Mouse (Mus musculus) kidney, embryonic 14.5 days (tissue): Measurements from ENCODE around the gene Agbl5. TPM values are rescaled to one million over a fixed set of nuclear protein-coding genes. Genes with fewer than 3 reads are reported as not detected.

ENCODE experiments used
- ATAC-seq: fragments of 200-750 bp; cut with Nextera tagmentation; 2 replicates; pipeline ENCODE4 v1.8.0; 2017; ENCODE audit warnings: moderate number of reproducible peaks, mild to moderate bottlenecking, moderate TSS enrichment, moderate library complexity; ENCODE audit not compliant: low FRiP score, low TSS enrichment
- H3K27ac ChIP-seq: fragments of 300-500 bp; sonication (generic); 2 replicates; pipeline ENCODE4 v1.5.1; 2014; ENCODE audit warnings: low read depth, mild to moderate bottlenecking, low read length, moderate library complexity, mixed read lengths
- H3K27me3 ChIP-seq: fragments of 300-500 bp; sonication (generic); 2 replicates; pipeline ENCODE4 v1.6.1; 2014; ENCODE audit warnings: mild to moderate bottlenecking, low read length; ENCODE audit not compliant: control insufficient read depth, insufficient read depth
- H3K36me3 ChIP-seq: fragments of 300-500 bp; sonication (generic); 2 replicates; pipeline ENCODE4 v1.6.1; 2014; ENCODE audit warnings: low read length, mixed read lengths; ENCODE audit not compliant: control insufficient read depth, insufficient read depth
- H3K4me1 ChIP-seq: fragments of 300-500 bp; sonication (generic); 2 replicates; pipeline ENCODE4 v1.6.1; 2014; ENCODE audit warnings: low read length, mixed read lengths; ENCODE audit not compliant: control insufficient read depth, insufficient read depth
- H3K4me2 ChIP-seq: fragments of 300-500 bp; sonication (generic); replicated peaks from 2 replicates; pipeline ENCODE4 v1.6.1; 2014; ENCODE audit warnings: low read depth, mild to moderate bottlenecking, low read length
- H3K4me3 ChIP-seq: fragments of 300-500 bp; sonication (generic); 2 replicates; pipeline ENCODE4 v1.5.1; 2014; ENCODE audit warnings: mild to moderate bottlenecking, low read length
- H3K9ac ChIP-seq: fragments of 300-500 bp; sonication (generic); 2 replicates; pipeline ENCODE4 v1.6.1; 2014; ENCODE audit warnings: low read depth, mild to moderate bottlenecking, low read length, moderate library complexity
- H3K9me3 ChIP-seq: fragments of 300-500 bp; sonication (generic); 2 replicates; pipeline ENCODE4 v1.6.1; 2016; ENCODE audit warnings: low read length; ENCODE audit not compliant: control insufficient read depth
- WGBS: fragments of 180-500 bp; shearing (Covaris S2); extraction: QIAGEN DNeasy Blood & Tissue Kit; methylation state at CpG from one replicate; pipeline ENCODE4 v1.1.7; 2014; 5-methylcytosine and 5-hydroxymethylcytosine counted together
- polyA plus RNA-seq: library from polyadenylated mRNA; unstranded; fragments of >200 nt; fragmentation: Nextera tagmentation; extraction: Ambion mirVana; gene quantifications from 2 replicates; pipeline ENCODE4 v1.2.1, GENCODE M21; 2014

Agbl5 gene
- polyA plus RNA-seq, 1 experiment from 2014 or later = 27.1 TPM

- ATAC-seq = no peak
- no peak overlapping the region for H3K4me3 ChIP-seq
- no peaks in the 10 kb centered on the region for H3K36me3 ChIP-seq
- H3K4me1 ChIP-seq = no peaks in the 10 kb centered on the region
- H3K4me2 ChIP-seq = no peak overlapping the region
- H3K27me3 ChIP-seq = no peaks in the 10 kb centered on the region
- WGBS = 45% methylated on average over 15 of the region's 15 CpGs
- H3K27ac ChIP-seq = no peak overlapping the region
- no peak overlapping the region for H3K9ac ChIP-seq
- H3K9me3 ChIP-seq = peaks cover 3% of the 10 kb centered on the region; the same call in 1 of the 2 replicates
Measured at GRCm38 (mm10) chr5:30864322-30864721, 24.2 kb upstream of the Agbl5 start.

DNA sequence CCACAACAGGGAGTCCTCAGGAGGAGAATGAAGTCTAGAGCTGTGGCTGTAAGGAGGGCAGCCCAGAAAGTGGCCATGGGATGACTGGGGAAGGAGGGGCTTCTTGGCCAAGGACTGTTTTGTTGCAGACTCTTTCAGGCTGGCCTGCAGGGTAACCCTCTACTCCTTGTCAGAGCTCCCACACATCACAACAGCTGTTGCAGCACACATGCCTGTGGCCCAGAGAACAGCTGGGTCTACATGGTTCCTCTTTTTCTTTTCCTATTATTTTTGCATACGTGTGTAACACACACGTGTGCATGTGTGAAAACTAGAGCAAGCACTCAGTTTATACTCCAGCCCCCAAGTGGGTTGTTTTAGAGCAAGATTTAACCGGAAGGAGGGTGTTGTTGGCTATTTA lies 21.6 kb upstream of the Agbl5 start:
- ATAC-seq = no peak
- 83% methylated on average over 3 of the region's 3 CpGs for WGBS

DNA sequence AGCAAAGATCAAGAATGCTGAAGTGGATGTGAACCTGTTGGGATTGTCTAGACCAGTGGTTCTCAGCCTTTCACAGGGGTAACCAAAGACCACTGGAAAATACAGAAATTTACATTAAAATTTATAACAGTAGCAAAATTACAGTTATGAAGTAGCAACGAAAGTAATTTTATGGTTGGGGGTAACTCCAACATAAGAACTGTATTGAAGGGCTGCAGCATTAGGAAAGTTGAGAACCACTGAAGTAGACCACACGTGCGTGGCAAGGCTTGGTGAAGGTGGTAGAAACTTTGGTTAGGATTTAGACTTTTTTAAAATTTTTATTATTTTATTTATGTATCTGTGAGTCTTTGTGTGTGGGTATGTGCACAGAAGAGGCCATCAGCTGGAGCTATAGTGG lies 20.8 kb upstream of the Agbl5 start, which contains the start of gene Tmem214:
Tmem214 (plus strand) TSS at position 301 of the 400 bp plus-strand sequence.
- H3K27me3 ChIP-seq = no peaks in the 10 kb centered on the region
- H3K4me2 ChIP-seq = no peak within 1 kb of the TSS
- peaks cover 5% of the 10 kb centered on the region for H3K4me1 ChIP-seq
- no peak within 1 kb of the TSS for H3K27ac ChIP-seq
- no peak for ATAC-seq
- H3K9ac ChIP-seq = no peak within 1 kb of the TSS
- H3K9me3 ChIP-seq = no peaks in the 10 kb centered on the region
- 97% methylated on average over 3 of the region's 3 CpGs for WGBS
- peaks cover 17% of the 10 kb centered on the region for H3K36me3 ChIP-seq
- H3K4me3 ChIP-seq = no peak within 1 kb of the TSS

More for the DNA sequence above, 21.6 kb upstream of the Agbl5 start:
- no peaks in the 10 kb centered on the region for H3K27me3 ChIP-seq
- H3K9me3 ChIP-seq = no peaks in the 10 kb centered on the region
- H3K4me1 ChIP-seq = peaks cover 5% of the 10 kb centered on the region
- peaks cover 9% of the 10 kb centered on the region for H3K36me3 ChIP-seq
- no peak overlapping the region for H3K27ac ChIP-seq
- no peak overlapping the region for H3K4me3 ChIP-seq
- H3K9ac ChIP-seq = no peak overlapping the region
- H3K4me2 ChIP-seq = no peak overlapping the region

DNA sequence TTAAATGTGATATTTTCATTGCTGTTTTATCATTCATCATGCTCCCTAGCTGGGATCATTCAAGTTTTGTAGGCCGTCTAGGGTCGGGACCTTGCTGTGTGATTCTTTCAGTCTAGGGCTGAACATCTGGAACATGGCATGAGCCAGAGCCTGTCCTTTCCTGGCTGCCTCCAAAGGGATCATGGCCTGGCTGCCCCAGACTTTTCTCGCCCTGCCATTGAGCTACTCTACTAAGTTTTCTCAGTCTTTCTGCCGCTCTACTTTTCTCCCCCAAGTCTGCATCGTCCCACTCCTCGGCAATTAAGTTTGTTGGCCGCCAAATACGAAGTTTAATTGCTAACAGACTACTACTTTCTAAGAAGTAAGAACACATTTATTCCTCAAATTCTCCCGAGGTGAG lies 19.5 kb upstream of the Agbl5 start:
- H3K27me3 ChIP-seq = no peaks in the 10 kb centered on the region
- peak overlapping the region; percentile 86 for H3K4me3 ChIP-seq
- 0 out of 2 replicates have a peak, but pooled peaks have one; percentile 25 for ATAC-seq
- H3K9ac ChIP-seq = peak overlapping the region; percentile 85
- H3K4me1 ChIP-seq = peaks cover 5% of the 10 kb centered on the region
- no peak overlapping the region for H3K27ac ChIP-seq
- H3K36me3 ChIP-seq = peaks cover 30% of the 10 kb centered on the region
- H3K4me2 ChIP-seq = peak overlapping the region; percentile 82
- H3K9me3 ChIP-seq = no peaks in the 10 kb centered on the region
- WGBS = 19% methylated on average over 9 of the region's 9 CpGs

DNA sequence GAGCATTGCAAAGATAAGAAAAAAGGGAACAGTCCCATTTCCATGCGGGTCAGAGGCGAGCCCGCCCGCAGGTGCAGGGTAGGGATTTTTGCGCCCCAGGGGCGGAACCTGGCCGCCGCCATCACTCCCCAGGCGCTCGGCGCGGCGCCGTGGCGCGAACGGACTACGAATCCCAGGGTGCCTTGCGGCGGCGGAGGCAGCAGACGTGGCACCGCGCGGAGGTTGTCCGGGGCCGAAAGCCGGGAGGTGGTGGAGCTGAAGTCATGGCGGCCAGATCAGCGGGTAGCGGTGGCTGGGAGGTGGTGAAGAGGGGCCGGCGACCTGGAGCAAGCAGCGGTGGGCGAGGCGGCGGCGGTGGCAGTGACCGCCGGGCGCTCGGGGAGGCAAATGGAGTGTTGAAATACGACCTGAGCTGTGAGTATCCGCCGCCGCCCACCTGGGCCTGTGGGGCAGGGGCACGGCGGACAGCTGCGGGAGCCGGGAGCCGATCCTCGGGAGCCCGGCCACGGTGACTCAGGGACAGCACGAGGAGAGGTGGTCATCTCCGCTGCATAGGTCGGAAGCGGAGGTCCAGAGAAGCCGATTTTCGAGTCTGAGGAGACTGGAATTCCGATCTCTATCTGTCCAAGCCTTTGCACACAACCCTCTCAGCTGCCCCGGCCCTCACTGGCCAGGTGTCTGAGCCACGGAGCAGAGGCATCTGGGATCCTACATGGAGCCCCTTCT lies 18.9 kb upstream of the Agbl5 start:
- Histone ChIP-seq H3K27ac (peak overlapping the region; percentile 14; the same call in 1 of the 2 replicates), H3K4me2 (peak overlapping the region; percentile 82), H3K4me3 (peak overlapping the region; percentile 86), H3K9ac (peak overlapping the region; percentile 85), H3K9me3 (no peaks in the 10 kb centered on the region), H3K4me1 (peaks cover 5% of the 10 kb centered on the region), H3K27me3 (no peaks in the 10 kb centered on the region), H3K36me3 (peaks cover 36% of the 10 kb centered on the region)
- peak; percentile 92 for ATAC-seq
- WGBS = under 1% methylated on average over 59 of the region's 63 CpGs

- 13% methylated on average over 2 of the region's 2 CpGs for WGBS
- Histone ChIP-seq H3K9ac (peak overlapping the region; percentile 85), H3K27me3 (no peaks in the 10 kb centered on the region), H3K4me2 (peak overlapping the region; percentile 82), H3K4me3 (peak overlapping the region; percentile 86), H3K4me1 (peaks cover 5% of the 10 kb centered on the region), H3K27ac (peak overlapping the region; percentile 14; the same call in 1 of the 2 replicates), H3K36me3 (peaks cover 41% of the 10 kb centered on the region), H3K9me3 (no peaks in the 10 kb centered on the region)
- no peak for ATAC-seq
Measured at GRCm38 (mm10) chr5:30870131-30870406, 18.4 kb upstream of the Agbl5 start.

- Histone ChIP-seq H3K4me3 (no peak overlapping the region), H3K9ac (no peak overlapping the region), H3K27me3 (no peaks in the 10 kb centered on the region), H3K36me3 (peaks cover 66% of the 10 kb centered on the region), H3K27ac (no peak overlapping the region), H3K9me3 (no peaks in the 10 kb centered on the region), H3K4me2 (no peak overlapping the region), H3K4me1 (peaks cover 5% of the 10 kb centered on the region)
- ATAC-seq = no peak
- WGBS = 94% methylated on average over 9 of the region's 9 CpGs
Measured at GRCm38 (mm10) chr5:30872574-30872973, 15.9 kb upstream of the Agbl5 start.

DNA sequence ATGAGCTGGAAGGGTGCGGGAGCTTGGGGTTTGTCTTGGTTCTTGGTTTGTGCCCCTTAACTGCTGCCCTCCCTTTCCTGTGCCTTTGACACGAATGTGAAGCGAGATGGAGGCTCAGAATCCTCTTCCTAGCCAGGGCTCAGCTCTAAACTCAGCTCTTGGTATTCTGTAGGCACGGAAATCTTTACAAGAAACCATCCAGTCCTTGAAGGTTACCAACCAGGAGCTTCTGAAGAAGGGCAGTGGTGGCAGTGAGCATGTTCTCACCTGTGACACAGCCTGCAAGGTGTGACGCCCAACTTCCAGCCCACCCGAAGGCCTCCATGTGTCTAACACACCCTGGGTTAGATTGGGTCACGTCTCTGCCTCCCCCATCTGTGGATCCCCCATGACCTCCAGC lies 14.1 kb upstream of the Agbl5 start:
- 91% methylated on average over 7 of the region's 7 CpGs for WGBS
- Histone ChIP-seq H3K27ac (no peak overlapping the region), H3K9ac (no peak overlapping the region), H3K4me3 (no peak overlapping the region), H3K27me3 (no peaks in the 10 kb centered on the region), H3K9me3 (no peaks in the 10 kb centered on the region), H3K4me2 (no peak overlapping the region), H3K36me3 (peaks cover 72% of the 10 kb centered on the region), H3K4me1 (peaks cover 5% of the 10 kb centered on the region)
- ATAC-seq = no peak

GRCm38 (mm10) chr5:30878616-30879015 lies 9.9 kb upstream of the Agbl5 start:
- no peak for ATAC-seq
- Histone ChIP-seq H3K4me2 (no peak overlapping the region), H3K4me1 (no peaks in the 10 kb centered on the region), H3K36me3 (peaks cover 45% of the 10 kb centered on the region), H3K27me3 (no peaks in the 10 kb centered on the region), H3K4me3 (no peak overlapping the region), H3K9ac (no peak overlapping the region), H3K27ac (no peak overlapping the region), H3K9me3 (no peaks in the 10 kb centered on the region)
- 57% methylated on average over 6 of the region's 6 CpGs for WGBS
